Mouse (Mus musculus) megakaryocyte, adult 5-6 weeks (primary cell): Measurements from ENCODE around the gene Wdr73. TPM values are rescaled to one million over a fixed set of nuclear protein-coding genes. Genes with fewer than 3 reads are reported as not detected.

Experiments
- ATAC-seq: 2 replicates; pipeline ENCODE4 v1.8.0; 2016; ENCODE audit warnings: mild to moderate bottlenecking, inconsistent platforms; ENCODE audit not compliant: poor library complexity, severe bottlenecking
- total RNA-seq, 2 experiments: library from RNA; stranded (forward) in 1 of 2; stranded (reverse) in 1 of 2; fragments of 153-499, 151-499 nt in 1 of 2; fragments of 221-1000, 200-1000 nt in 1 of 2; gene quantifications; 2 replicates each; pipeline versions ENCODE4 v1.2.3 to v1.2.4; 2015 to 2017

Wdr73 gene
- total RNA-seq, 2 experiments from 2014 or later, result 5.8 to 6.4 TPM

DNA sequence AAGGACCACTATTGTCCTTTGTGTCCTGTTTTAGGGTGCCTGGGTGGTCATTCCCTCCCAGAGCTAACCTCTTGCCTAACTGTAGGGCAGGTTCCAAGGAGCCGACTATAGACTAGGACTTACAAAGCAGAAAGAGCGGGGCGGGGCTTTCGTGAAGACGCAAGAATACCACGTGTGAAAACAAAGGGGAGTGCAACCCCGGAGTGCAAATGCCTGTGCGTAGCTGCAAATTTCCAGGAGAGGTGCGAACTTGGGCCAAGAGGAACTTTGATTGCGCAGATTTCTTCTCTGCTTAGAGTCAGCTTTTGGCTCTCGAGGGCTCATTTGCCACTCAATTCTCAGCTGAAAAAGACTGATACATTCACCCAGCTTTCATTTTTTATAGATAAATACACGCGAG is 40.8 kb downstream of the Wdr73 start:
- ATAC-seq, result peak; percentile 33

DNA sequence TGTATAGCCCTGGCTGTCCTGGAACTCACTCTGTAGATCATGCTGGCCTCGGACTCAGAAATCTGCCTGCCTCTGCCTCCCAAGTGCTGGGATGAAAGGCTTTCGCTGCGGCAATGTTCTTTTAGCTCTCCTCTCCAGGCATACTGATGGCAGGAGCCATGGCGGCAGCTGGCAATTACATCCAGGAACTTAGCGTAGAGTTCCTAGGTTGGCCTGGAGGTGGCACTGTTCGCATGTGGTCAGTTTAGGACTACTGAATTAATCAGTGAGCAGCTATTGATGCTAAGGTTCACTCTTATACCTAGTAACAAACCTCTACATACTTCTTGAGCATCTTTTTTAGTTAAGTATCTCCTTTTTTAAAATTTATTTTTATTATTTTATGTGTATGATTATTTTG is 43.9 kb downstream of the Wdr73 start:
- peak; percentile 65 for ATAC-seq

- ATAC-seq, result no peak
Observed at GRCm38 (mm10) chr7:80855316-80855715, 45.8 kb downstream of the Wdr73 start.

DNA sequence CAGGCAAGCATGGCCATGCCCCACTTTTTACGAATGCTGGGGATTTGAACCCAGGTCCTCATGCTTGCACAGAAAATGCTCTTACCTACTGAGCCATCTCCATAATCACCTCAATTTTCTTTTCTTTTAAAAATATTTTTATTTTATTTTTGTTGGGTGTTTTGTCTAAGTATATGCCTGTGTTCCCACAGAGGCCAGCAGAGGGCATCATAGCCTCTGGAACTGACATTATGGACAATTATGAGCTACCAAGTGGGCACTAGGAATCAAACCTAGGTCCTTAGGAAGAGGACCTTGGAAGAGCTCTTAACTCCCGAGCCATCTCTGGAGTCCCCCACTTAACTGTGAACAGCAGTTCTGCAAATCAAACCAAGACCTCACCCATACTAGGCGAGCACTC is 47.9 kb downstream of the Wdr73 start:
- ATAC-seq, result no peak

- no peak for ATAC-seq
Observed at GRCm38 (mm10) chr7:80850520-80850919, 50.5 kb downstream of the Wdr73 start.

- peak; percentile 85 for ATAC-seq
Observed at GRCm38 (mm10) chr7:80849710-80850109, 51.4 kb downstream of the Wdr73 start.

DNA sequence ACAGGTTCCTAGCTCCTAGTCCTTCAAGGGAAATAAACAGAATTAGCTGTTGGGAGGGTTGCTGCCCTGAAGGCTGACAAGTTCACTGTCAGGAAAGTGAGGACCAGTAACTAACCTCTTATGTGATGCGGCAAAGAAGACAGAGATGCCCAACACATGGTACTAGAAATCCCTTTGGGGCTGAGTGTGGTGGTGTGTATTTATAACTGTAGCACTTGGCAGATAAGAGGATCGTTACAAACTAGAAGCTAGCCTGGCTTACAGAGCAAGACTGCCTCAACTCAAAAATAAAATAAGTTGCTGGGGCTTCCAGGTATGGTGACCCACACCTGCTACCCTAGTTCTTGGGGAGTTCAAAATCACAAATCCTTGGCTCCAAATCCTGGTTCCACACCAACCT is 51.8 kb downstream of the Wdr73 start:
- ATAC-seq, result no peak

GRCm38 (mm10) chr7:80846709-80847108 is 54.4 kb downstream of the Wdr73 start:
- ATAC-seq, result no peak

GRCm38 (mm10) chr7:80846280-80846678 is 54.8 kb downstream of the Wdr73 start:
- peak; percentile 38; the same call in 1 of the 2 replicates for ATAC-seq

GRCm38 (mm10) chr7:80845621-80846279 is 55.3 kb downstream of the Wdr73 start:
- ATAC-seq, result peak; percentile 83

- ATAC-seq, result no peak
Observed at GRCm38 (mm10) chr7:80844691-80845090, 56.4 kb downstream of the Wdr73 start.

DNA sequence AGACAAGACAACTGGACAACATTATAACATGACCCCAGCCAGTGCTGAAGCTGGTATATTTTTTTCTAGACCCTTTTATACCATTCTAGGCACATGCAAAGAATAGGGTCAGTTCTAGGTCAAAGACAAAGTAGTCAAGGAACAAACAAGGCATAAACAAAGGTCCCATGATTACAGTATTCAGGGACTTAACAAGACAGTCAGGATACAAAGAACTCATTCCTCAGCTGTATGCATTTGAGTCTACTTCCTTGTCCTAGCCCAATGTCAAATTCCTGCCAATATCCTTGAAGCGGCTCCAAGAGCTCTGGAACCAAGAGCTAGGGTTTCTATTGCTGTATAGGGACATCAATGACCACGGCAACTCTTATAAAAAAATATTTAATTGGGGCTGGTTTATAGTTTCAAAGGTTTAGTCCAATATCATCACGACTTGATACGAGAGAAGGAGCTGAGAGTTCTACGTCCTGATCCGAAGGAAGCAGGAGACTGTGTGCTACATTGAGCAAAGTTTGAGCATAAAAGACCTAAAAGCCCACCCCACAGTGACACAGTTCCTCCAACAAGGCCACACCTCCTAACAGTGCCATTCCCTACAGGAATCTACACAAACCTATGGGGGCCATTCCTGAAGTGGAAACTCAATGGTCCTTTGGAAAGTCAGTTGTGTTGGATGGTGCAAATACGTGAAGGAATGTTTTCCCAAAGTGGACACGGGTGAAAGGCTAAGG is 57.0 kb downstream of the Wdr73 start:
- no peak for ATAC-seq

DNA sequence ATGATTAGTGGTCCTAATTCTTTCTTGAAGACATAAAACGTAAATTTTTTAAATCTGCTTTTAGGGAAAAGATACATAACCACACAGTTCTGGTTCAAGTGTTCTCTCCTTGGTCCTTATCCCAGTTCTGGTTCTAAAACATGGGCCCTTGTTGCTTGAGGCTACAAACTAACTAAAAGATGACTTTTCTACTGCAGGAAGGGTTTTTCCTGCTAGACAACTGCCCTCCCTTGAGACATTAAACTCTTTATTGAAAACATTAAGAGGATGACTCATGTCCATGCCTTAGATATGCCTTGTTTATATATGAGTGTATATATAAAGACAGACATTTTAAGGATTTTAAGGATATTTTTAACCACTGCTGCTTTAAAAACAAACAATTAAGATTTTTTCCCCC is 57.9 kb downstream of the Wdr73 start:
- no peak for ATAC-seq

GRCm38 (mm10) chr7:80842132-80842531 is 58.9 kb downstream of the Wdr73 start:
- no peak for ATAC-seq

GRCm38 (mm10) chr7:80840937-80841336 is 60.1 kb downstream of the Wdr73 start:
- no peak for ATAC-seq

Other genes starting within 250 kb of the Wdr73 start
- gene Crtc3, start 212.4 kb downstream of the Wdr73 start, total RNA-seq (2015), result 21.3 and 26.9 TPM in 2 replicates
- 12.5 and 13.0 TPM in 2 replicates for gene Crtc3, start 212.4 kb downstream of the Wdr73 start, total RNA-seq (2017)
- gene Iqgap1, start 75.3 kb downstream of the Wdr73 start, total RNA-seq (2015), result 246 and 291 TPM in 2 replicates
- gene Iqgap1, start 75.3 kb downstream of the Wdr73 start, total RNA-seq (2017), result 287 and 303 TPM in 2 replicates
- 1.6 and 2.0 TPM in 2 replicates for gene Zscan2, start 40.3 kb downstream of the Wdr73 start, total RNA-seq (2015)
- gene Zscan2, start 40.3 kb downstream of the Wdr73 start, total RNA-seq (2017), result 1.5 and 2.9 TPM in 2 replicates
- gene Nmb, start 3.8 kb upstream of the Wdr73 start, total RNA-seq (2015), result 6.1 and 9.2 TPM in 2 replicates
- gene Nmb, start 3.8 kb upstream of the Wdr73 start, total RNA-seq (2017), result 0.59 and 1.3 TPM in 2 replicates
- gene Sec11a, start 46.5 kb upstream of the Wdr73 start, total RNA-seq (2015), result 139 and 169 TPM in 2 replicates
- 344 and 355 TPM in 2 replicates for gene Sec11a, start 46.5 kb upstream of the Wdr73 start, total RNA-seq (2017)
- gene Zfp592, start 92.4 kb upstream of the Wdr73 start, total RNA-seq (2015), result 23.2 and 26.6 TPM in 2 replicates
- gene Zfp592, start 92.4 kb upstream of the Wdr73 start, total RNA-seq (2017), result 19.6 and 26.5 TPM in 2 replicates
- gene Alpk3, start 156.3 kb upstream of the Wdr73 start, total RNA-seq (2015), result not detected in 2 replicates
- under 0.01 TPM in 1 of 2 replicates, not detected in the other for gene Alpk3, start 156.3 kb upstream of the Wdr73 start, total RNA-seq (2017)
- not detected in 2 replicates for gene Slc28a1, start 213.5 kb upstream of the Wdr73 start, total RNA-seq (2015)
- gene Slc28a1, start 213.5 kb upstream of the Wdr73 start, total RNA-seq (2017), result not detected in 2 replicates